Mouse (Mus musculus) thymus, postnatal 25 days (tissue): ENCODE data around the gene Tmem255b.
A peak's percentile ranks its signal among the peaks of the same experiment; 100 is the strongest.

Experiments
- DNase-seq: peaks from one replicate; pipeline ENCODE4 v3.0.0; 2022

Gene Tmem255b

GRCm38 (mm10) chr8:13434889-13435288 is at the start of gene Tmem255b:
TSS of gene Tmem255b (plus strand) at chr8:13435189.
- DNase-seq: no peak

GRCm38 (mm10) chr8:13386366-13386765 is 48.6 kb upstream of the Tmem255b start:
- no peak for DNase-seq

DNA sequence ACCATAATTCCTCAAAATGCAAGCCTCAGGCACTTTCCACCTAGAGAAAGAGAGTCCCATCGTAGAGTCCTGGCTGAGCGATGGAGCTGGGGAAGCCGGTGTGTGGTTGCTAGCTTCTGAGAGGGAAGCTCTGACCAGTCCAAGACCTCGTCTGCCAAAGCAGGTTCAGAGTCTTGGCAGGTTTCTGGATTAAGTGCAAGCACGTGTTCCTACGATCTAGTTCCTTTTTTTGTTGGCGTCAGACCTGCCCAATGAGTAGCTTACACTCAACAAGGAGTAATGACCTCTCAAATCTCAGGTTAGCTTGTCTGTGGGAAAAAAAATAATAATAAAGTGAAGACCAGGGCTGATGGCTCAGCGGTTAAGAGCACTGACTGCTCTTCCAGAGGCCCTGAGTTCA is 47.3 kb upstream of the Tmem255b start:
- DNase-seq: no peak

- DNase-seq: no peak
Observed at GRCm38 (mm10) chr8:13388744-13389143, 46.2 kb upstream of the Tmem255b start.

GRCm38 (mm10) chr8:13393869-13394268 is 41.1 kb upstream of the Tmem255b start:
- DNase-seq: no peak

- no peak for DNase-seq
Observed at GRCm38 (mm10) chr8:13396725-13397124, 38.3 kb upstream of the Tmem255b start, which contains the start of gene Atp4b. TSS of gene Atp4b (minus strand) at chr8:13396825.

DNA sequence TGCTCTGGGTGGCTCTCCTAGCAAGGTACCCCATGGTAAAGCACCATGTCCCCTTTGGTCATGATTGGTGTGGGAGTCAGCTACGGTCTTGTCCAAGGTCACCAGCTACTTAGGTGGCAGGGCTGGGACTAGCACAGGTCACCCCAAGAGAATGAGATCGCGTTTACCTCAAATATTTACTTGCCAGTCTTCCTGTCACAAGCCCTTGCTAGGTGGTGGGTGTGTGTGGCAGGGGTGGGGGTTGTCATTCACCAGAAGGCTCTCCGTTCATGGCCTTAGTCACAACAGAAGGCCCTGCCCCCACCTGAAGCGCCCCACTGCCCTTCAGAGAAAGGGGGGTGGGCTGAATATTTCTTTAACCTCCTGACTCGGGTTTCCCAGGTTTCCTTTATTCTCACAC is 31.5 kb upstream of the Tmem255b start:
- no peak for DNase-seq

DNA sequence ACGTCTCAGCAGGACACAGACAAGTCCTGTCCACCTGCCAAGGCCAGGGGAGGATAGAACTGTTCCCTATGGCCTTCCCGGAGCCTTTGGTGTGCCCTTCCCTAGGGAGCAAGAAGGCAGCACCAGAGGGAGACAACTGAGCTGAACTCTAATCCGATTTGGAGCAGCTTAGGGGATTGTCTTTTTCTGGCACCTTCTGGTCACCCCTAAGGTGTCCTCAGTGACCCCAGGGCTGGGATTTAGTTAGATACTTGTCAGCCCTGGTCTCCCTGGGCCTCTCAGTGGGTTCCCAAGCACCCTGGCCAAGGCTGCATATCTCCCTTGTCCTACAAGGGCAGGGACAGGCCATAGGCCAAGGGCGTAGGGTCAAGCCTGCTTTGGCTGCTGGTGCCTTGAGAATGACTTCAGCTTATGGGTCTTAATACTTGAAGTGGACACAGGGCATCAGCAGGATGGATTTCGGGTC is 30.3 kb upstream of the Tmem255b start, which contains the start of gene Grk1:
TSS of gene Grk1 (plus strand) at position 416 of the 466 bp plus-strand sequence.
- no peak for DNase-seq

GRCm38 (mm10) chr8:13406011-13406410 is 29.0 kb upstream of the Tmem255b start:
- no peak for DNase-seq

DNA sequence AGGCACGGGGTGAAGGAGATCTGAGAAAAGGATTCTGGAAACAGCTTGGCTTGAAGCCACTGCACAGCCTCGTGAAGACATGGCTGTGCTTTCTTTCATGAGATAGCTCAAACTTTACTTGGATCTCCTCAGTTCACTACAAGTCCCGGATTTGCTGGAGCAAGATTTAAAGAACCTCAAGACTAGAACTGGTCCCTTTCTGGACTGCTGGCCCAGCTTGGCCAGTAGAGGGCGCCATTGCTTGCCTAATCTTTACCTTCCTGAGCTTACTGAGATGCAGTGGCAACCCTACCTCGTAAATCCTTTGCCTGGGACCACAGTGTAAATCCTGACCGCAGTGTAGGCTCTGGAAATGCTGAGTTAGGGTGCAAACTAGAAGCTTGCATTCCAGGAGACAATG is 23.4 kb upstream of the Tmem255b start:
- peak; percentile 76 for DNase-seq

- DNase-seq: peak; percentile 61
Observed at GRCm38 (mm10) chr8:13412891-13413558, 22.0 kb upstream of the Tmem255b start.

DNA sequence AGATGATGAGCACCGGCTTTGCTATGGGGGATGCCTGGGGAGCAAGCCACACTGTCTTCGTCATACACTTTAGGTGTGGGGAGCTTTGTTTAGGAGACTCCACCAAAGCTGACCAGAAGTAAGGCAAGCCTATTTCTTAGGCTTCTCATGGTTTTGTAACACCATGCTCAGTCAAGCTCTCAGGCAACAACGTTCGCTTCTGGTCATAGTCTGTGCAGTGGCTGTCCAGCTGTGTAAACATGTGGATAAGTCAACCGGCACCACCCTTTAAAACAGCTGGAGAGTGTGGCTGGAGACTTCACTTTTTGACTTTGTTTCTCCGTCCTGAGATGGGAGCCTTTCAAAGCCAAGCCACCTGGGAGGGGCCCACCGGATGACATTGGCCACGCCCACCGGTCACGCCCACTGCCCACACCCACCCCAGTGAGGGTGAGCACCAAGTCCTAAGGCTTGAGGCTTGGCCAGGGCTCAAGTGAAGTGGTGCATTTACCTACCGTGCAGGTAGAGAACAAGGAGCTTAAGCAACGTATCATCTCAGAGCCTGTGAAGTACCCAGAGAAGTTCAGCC is 21.1 kb upstream of the Tmem255b start:
- DNase-seq: peak; percentile 54

GRCm38 (mm10) chr8:13415879-13416278 is 19.1 kb upstream of the Tmem255b start:
- DNase-seq: no peak

GRCm38 (mm10) chr8:13419111-13419639 is 15.8 kb upstream of the Tmem255b start:
- no peak for DNase-seq

DNA sequence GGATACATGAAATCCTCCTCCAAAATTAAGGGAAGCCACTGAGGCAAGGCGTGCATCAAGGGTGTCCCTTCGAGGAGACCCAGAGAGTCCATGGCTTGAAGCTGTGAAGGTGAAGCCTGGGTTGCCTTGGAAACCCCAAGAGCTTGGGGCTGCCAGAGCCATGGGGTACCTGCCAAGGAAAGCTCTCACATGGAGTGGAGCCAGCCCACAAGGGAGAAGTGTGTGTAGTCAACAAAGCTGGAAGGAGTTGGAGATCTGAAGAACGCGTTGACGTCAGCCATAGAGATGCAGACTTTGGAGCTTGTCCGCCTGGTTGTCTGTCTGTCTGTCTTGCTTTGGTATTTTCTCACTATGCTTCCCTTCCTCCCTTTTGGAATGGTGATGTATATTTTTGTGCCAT is 14.0 kb upstream of the Tmem255b start:
- DNase-seq: no peak

DNA sequence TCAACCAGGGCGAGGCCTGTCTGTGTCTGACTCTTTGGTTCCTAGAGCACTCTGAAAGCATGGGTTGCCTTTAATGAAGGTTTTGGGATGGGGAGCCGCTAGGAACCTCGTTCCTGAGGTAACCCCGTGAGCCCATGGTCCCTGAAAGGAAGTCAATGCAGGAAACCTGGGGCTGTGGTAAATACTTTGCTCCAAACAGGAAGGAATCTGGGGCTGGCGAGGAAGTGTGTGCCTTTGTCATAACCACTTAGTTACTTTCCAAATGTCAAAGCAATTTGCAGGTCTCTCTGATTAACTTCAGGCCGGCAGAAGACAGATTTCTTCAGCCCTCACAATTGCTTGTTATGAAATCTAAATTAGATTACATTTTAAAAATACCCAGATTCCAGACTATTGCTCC is 7.6 kb upstream of the Tmem255b start:
- DNase-seq: no peak

- peak; percentile 75 for DNase-seq
Observed at GRCm38 (mm10) chr8:13428156-13428555, 6.8 kb upstream of the Tmem255b start.

DNA sequence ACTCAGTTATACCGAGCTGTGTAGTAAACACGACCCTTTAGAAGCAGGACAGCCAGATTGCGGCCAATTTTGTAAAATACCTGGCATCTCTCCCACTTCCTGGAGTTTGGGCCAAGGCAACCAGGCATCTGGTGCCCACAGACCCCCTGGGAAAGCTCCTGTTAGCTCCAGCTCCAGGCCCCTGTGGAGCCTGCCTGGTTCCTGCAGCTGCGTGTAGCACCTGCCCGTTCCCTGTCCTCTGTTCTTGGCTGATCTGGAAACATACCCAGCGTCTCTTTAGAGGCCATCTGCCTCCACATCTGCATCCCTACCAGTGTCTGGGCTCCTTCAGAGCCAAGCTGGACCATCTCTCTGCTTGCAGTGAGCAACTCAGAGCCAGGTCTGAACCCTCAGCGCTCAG is 4.6 kb upstream of the Tmem255b start:
- DNase-seq: no peak

- DNase-seq: no peak
Observed at GRCm38 (mm10) chr8:13430866-13431265, 4.1 kb upstream of the Tmem255b start.

DNA sequence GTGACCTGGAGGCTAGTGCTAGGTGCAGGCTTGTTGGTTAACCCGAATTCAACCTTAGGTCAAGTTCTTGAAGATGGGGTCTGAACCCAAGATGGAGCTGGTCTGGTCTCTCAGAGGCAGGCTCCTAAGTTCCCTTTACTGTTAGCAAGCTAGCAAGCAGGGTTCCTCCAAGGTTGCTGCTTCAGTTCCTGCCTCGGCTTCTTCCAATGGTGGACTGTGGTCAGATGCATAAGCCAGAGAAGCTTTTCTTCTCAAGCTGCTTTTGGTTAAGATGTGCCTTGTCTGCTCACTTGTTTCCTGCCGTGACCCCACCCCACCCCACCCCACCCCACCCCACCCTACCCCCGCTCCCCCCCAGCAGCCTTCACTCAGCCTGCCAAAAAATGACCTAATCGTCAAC is 1.9 kb upstream of the Tmem255b start:
- DNase-seq: no peak

GRCm38 (mm10) chr8:13436052-13436451 is 1.1 kb downstream of the Tmem255b start:
- no peak for DNase-seq

GRCm38 (mm10) chr8:13437531-13437930 is 2.5 kb downstream of the Tmem255b start:
- DNase-seq: no peak

- DNase-seq: no peak
Observed at GRCm38 (mm10) chr8:13442152-13442551, 7.2 kb downstream of the Tmem255b start.

DNA sequence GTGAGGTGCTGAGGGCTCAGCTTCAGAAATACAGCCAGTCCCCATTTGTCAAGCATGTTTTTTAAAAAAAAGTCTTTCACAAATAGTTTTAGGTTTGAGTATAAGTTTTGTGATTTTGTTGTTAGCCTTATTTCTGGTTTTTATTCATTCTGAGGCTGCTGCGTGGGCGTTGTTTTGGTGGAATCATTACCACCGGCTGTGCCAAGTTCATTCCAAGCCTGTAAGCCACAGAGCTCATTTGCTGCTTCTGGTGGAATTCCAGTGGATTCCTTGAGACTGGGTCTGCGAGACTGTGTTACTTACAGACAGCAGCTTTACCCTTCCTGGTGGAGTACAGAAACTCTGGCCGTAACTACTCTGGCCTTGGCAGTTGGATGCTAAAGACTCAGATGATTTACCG is 11.5 kb downstream of the Tmem255b start:
- no peak for DNase-seq
